Mouse (Mus musculus) limb, embryonic 14.5 days (tissue): ENCODE measurements around the gene St6gal1. TPM values are rescaled to one million over a fixed set of nuclear protein-coding genes. Genes with fewer than 3 reads are reported as not detected.

Source experiments
- ATAC-seq: fragments of 200-750 bp; cut with Nextera tagmentation; 2 replicates; pipeline ENCODE4 v1.8.0; 2017; ENCODE audit warnings: low read depth, moderate number of reproducible peaks, moderate TSS enrichment; ENCODE audit not compliant: low FRiP score
- DNase-seq: peaks from one replicate; pipeline ENCODE4 v3.0.0-alpha.2; 2015; ENCODE audit warnings: low spot score
- H3K27ac ChIP-seq: fragments of 300-500 bp; sonication (generic); replicated peaks from 2 replicates; pipeline ENCODE4 v1.5.1; 2014; ENCODE audit warnings: low read depth, mild to moderate bottlenecking, low read length, moderate library complexity, mixed read lengths
- H3K27me3 ChIP-seq: fragments of 300-500 bp; sonication (generic); 2 replicates; pipeline ENCODE4 v1.6.1; 2014; ENCODE audit warnings: low read length, mixed read lengths; ENCODE audit not compliant: control insufficient read depth, insufficient read depth
- H3K36me3 ChIP-seq: fragments of 300-500 bp; sonication (generic); 2 replicates; pipeline ENCODE4 v1.6.1; 2014; ENCODE audit warnings: mild to moderate bottlenecking, low read length, moderate library complexity, mixed read lengths; ENCODE audit not compliant: control insufficient read depth, insufficient read depth
- H3K4me1 ChIP-seq: fragments of 300-500 bp; sonication (generic); 2 replicates; pipeline ENCODE4 v1.6.1; 2014; ENCODE audit warnings: antibody characterized with exemption, low read length, mixed read lengths; ENCODE audit not compliant: control insufficient read depth, insufficient read depth
- H3K4me2 ChIP-seq: fragments of 300-500 bp; sonication (generic); replicated peaks from 2 replicates; pipeline ENCODE4 v1.6.1; 2014; ENCODE audit warnings: low read depth, mild to moderate bottlenecking, low read length, moderate library complexity; ENCODE audit not compliant: severe bottlenecking
- H3K4me3 ChIP-seq: fragments of 300-500 bp; sonication (generic); replicated peaks from 2 replicates; pipeline ENCODE4 v1.5.1; 2014; ENCODE audit warnings: low read length
- H3K9ac ChIP-seq: fragments of 300-500 bp; sonication (generic); 2 replicates; pipeline ENCODE4 v1.6.1; 2014; ENCODE audit warnings: mild to moderate bottlenecking, low read depth, low read length, moderate library complexity; ENCODE audit not compliant: severe bottlenecking
- H3K9me3 ChIP-seq: fragments of 300-500 bp; sonication (generic); 2 replicates; pipeline ENCODE4 v1.6.1; 2016; ENCODE audit warnings: low read length; ENCODE audit not compliant: control insufficient read depth
- POLR2A ChIP-seq: fragments of 200-500 bp; IDR thresholded peaks from 2 replicates; pipeline ENCODE4 v1.8.0; 2012; ENCODE audit warnings: inconsistent platforms, mild to moderate bottlenecking, moderate library complexity, borderline replicate concordance; ENCODE audit not compliant: insufficient read depth, insufficient read length; ENCODE audit errors: extremely low read depth
- WGBS: fragments of 180-500 bp; shearing (Covaris S2); extraction: QIAGEN DNeasy Blood & Tissue Kit; methylation state at CpG from one replicate; pipeline ENCODE4 v1.1.7; 2014; 5-methylcytosine and 5-hydroxymethylcytosine counted together
- polyA plus RNA-seq, 2 experiments: library from polyadenylated mRNA; depleted of rRNA in 1 of 2; stranded (reverse) in 1 of 2; unstranded in 1 of 2; fragments of >200 nt; fragmentation: Nextera tagmentation in 1 of 2; extraction: Ambion mirVana in 1 of 2; gene quantifications; 2 replicates each; pipeline versions ENCODE4 v1.2.1 to v1.2.3; 2012 to 2014

St6gal1 gene
- polyA plus RNA-seq, 2 experiments: 13.3 to 16.8 TPM

- TF ChIP-seq POLR2A: no peak
- H3K4me1 ChIP-seq: peaks cover 4% of the 10 kb centered on the region
- 77% methylated on average over 11 of the region's 11 CpGs for WGBS
- no peak overlapping the region for H3K4me3 ChIP-seq
- H3K4me2 ChIP-seq: no peak overlapping the region
- DNase-seq: no peak
- no peak for ATAC-seq
- no peak overlapping the region for H3K9ac ChIP-seq
- H3K9me3 ChIP-seq: no peaks in the 10 kb centered on the region
- H3K27ac ChIP-seq: no peak overlapping the region
- H3K27me3 ChIP-seq: no peaks in the 10 kb centered on the region
- H3K36me3 ChIP-seq: no peaks in the 10 kb centered on the region
Measured at GRCm38 (mm10) chr16:23286380-23287097, 62.0 kb downstream of the St6gal1 start.

- Histone ChIP-seq H3K4me1 (peaks cover 4% of the 10 kb centered on the region), H3K4me3 (no peak overlapping the region), H3K4me2 (no peak overlapping the region), H3K36me3 (no peaks in the 10 kb centered on the region), H3K27me3 (no peaks in the 10 kb centered on the region), H3K9ac (no peak overlapping the region), H3K27ac (no peak overlapping the region), H3K9me3 (no peaks in the 10 kb centered on the region)
- no peak for ATAC-seq
- no peak for TF ChIP-seq POLR2A
- WGBS: 90% methylated on average over 10 of the region's 10 CpGs
- DNase-seq: no peak
Measured at GRCm38 (mm10) chr16:23287312-23288040, 62.9 kb downstream of the St6gal1 start.

DNA sequence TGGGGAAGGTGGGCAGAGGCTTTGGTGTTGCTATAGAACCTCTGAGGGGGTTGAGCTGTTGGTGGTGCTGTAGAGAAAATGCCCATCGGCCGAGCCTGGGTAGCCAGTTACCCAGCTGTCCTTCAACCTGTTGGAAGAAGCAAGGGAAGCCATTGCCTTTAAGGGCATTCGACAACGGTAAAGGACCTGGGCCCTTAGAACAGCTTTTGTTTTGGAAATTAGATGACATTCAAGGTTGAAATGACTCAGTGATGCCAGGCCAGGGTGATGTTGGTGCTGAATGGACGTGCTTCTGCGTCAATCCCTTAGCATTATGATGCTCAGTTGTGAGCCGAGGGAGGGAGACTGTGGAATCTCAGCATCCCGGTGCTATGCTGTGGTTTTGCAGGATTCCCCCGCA, 63.6 kb downstream of the St6gal1 start:
- Histone ChIP-seq H3K9ac (no peak overlapping the region), H3K27me3 (no peaks in the 10 kb centered on the region), H3K27ac (no peak overlapping the region), H3K4me1 (peaks cover 4% of the 10 kb centered on the region), H3K4me2 (no peak overlapping the region), H3K9me3 (no peaks in the 10 kb centered on the region), H3K4me3 (no peak overlapping the region), H3K36me3 (no peaks in the 10 kb centered on the region)
- WGBS: 94% methylated on average over 9 of the region's 9 CpGs
- TF ChIP-seq POLR2A: no peak
- ATAC-seq (no peak), DNase-seq (no peak)

GRCm38 (mm10) chr16:23289424-23289823, 64.9 kb downstream of the St6gal1 start:
- H3K27me3 ChIP-seq: no peaks in the 10 kb centered on the region
- H3K9me3 ChIP-seq: no peaks in the 10 kb centered on the region
- no peak overlapping the region for H3K4me3 ChIP-seq
- TF ChIP-seq POLR2A: no peak
- H3K4me2 ChIP-seq: no peak overlapping the region
- DNase-seq: no peak
- WGBS: 96% methylated on average over 6 of the region's 6 CpGs
- no peak overlapping the region for H3K9ac ChIP-seq
- ATAC-seq: no peak
- H3K4me1 ChIP-seq: peaks cover 1% of the 10 kb centered on the region
- H3K36me3 ChIP-seq: no peaks in the 10 kb centered on the region
- no peak overlapping the region for H3K27ac ChIP-seq

DNA sequence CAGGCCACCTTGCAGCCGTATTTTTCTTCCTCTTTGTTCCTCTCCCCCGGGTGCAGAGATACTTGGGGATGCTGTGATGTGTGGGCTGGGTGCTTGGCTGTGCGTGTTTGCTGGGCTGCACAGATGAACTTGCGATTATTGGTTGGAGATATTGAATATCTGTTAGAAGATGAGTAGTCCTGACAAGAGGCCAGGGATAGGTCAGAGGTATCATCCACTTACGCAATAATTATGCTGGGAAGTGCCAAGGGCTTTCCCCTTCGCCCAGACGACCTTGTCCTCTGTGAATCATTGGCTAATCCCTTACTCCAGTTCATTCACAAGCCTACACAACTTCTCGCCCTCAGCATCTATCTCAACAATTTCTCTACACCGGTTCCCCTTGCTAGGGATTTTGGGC, 65.6 kb downstream of the St6gal1 start:
- H3K9ac ChIP-seq: no peak overlapping the region
- TF ChIP-seq POLR2A: no peak
- H3K4me3 ChIP-seq: no peak overlapping the region
- H3K27ac ChIP-seq: no peak overlapping the region
- DNase-seq (no peak), ATAC-seq (no peak)
- no peak overlapping the region for H3K4me2 ChIP-seq
- no peaks in the 10 kb centered on the region for H3K36me3 ChIP-seq
- no peaks in the 10 kb centered on the region for H3K4me1 ChIP-seq
- H3K9me3 ChIP-seq: no peaks in the 10 kb centered on the region
- WGBS: 93% methylated on average over 9 of the region's 9 CpGs
- H3K27me3 ChIP-seq: no peaks in the 10 kb centered on the region
